Mouse (Mus musculus) adrenal gland, postnatal 14 days (tissue): ENCODE measurements around the gene Hvcn1. TPM values are rescaled to one million over a fixed set of nuclear protein-coding genes. Genes with fewer than 3 reads are reported as not detected.
"Not testable (repeated sequence)": the region's sequence is repeated elsewhere in the genome, so short reads cannot be mapped to it uniquely, and the experiment has no call there.

Experiments used
- DNase-seq: peaks from one replicate; pipeline ENCODE4 v3.0.0; 2021; ENCODE audit warnings: mixed read lengths
- long read RNA-seq, 2 experiments: library from polyadenylated mRNA; stranded (forward); transcript quantifications; one replicate each; pipeline ENCODE4 v2.0.0; 2021
- total RNA-seq: library from RNA; stranded (reverse); gene quantifications from 2 replicates; pipeline ENCODE4 v1.2.3, GENCODE M21; 2021

Gene Hvcn1
- 2.4 and 16.0 TPM in 2 replicates for total RNA-seq
- long read RNA-seq, experiment 1, partial matches to known transcripts = 0 of 6 reads
- long read RNA-seq, experiment 1, other reads (novel, unspliced or antisense) = 2 of 6 reads
- long read RNA-seq, experiment 2, partial matches to known transcripts = 0 of 4 reads
- long read RNA-seq, experiment 2, other reads (novel, unspliced or antisense) = 0 of 4 reads

GRCm38 (mm10) chr5:122206475-122206874, at the start of gene Hvcn1:
Gene Hvcn1 (plus strand): TSS chr5:122206804.
- no peak for DNase-seq

GRCm38 (mm10) chr5:122157827-122158381, 48.7 kb upstream of the Hvcn1 start, which contains the start of gene Ppp1cc:
Gene Ppp1cc (plus strand): TSS chr5:122158278.
- DNase-seq = peak; percentile 97

GRCm38 (mm10) chr5:122158557-122159515, 47.8 kb upstream of the Hvcn1 start:
- peak; percentile 47 for DNase-seq

- DNase-seq = no peak
Observed at GRCm38 (mm10) chr5:122163194-122163593, 43.4 kb upstream of the Hvcn1 start.

- no peak for DNase-seq
Observed at GRCm38 (mm10) chr5:122164011-122164410, 42.6 kb upstream of the Hvcn1 start.

- DNase-seq = no peak
Observed at GRCm38 (mm10) chr5:122165233-122165915, 41.2 kb upstream of the Hvcn1 start.

- no peak for DNase-seq
Observed at GRCm38 (mm10) chr5:122166636-122167161, 39.9 kb upstream of the Hvcn1 start.

GRCm38 (mm10) chr5:122168344-122169069, 38.1 kb upstream of the Hvcn1 start:
- DNase-seq = peak; percentile 43

GRCm38 (mm10) chr5:122171058-122171457, 35.5 kb upstream of the Hvcn1 start:
- DNase-seq = no peak

GRCm38 (mm10) chr5:122175402-122175801, 31.2 kb upstream of the Hvcn1 start:
- no peak for DNase-seq

GRCm38 (mm10) chr5:122175961-122176360, 30.6 kb upstream of the Hvcn1 start:
- DNase-seq = no peak

GRCm38 (mm10) chr5:122176398-122176797, 30.2 kb upstream of the Hvcn1 start:
- peak; percentile 80 for DNase-seq

- no peak for DNase-seq
Observed at GRCm38 (mm10) chr5:122179665-122180064, 26.9 kb upstream of the Hvcn1 start.

- no peak for DNase-seq
Observed at GRCm38 (mm10) chr5:122184283-122184806, 22.3 kb upstream of the Hvcn1 start.

GRCm38 (mm10) chr5:122184858-122185257, 21.7 kb upstream of the Hvcn1 start:
- DNase-seq = not testable (repeated sequence)

- DNase-seq = no peak
Observed at GRCm38 (mm10) chr5:122189115-122189514, 17.5 kb upstream of the Hvcn1 start.

- no peak for DNase-seq
Observed at GRCm38 (mm10) chr5:122190465-122190864, 16.1 kb upstream of the Hvcn1 start.

- no peak for DNase-seq
Observed at GRCm38 (mm10) chr5:122191269-122192063, 15.1 kb upstream of the Hvcn1 start.

- no peak for DNase-seq
Observed at GRCm38 (mm10) chr5:122192347-122192746, 14.3 kb upstream of the Hvcn1 start.

GRCm38 (mm10) chr5:122200872-122201271, 5.7 kb upstream of the Hvcn1 start:
- no peak for DNase-seq
